14 mouse cellular contexts compared by ENCODE assay signal in genomic region chr2:163974056-163974455, GRCm38 (mm10).
DNase-seq lines count a peak whose midpoint lies in the region.
"Had no signal": no experiment of that assay in that cellular context is flagged by ENCODE, and none has a peak within 500 bp of the region (broad histone marks: within the 10 kb centered on the region; RNA-seq: fewer than 3 reads in every experiment).

No protein-coding gene starts in this region.

- DNase-seq in embryo, embryonic 10.5 days (ENCODE audit: low spot score) = peak; percentile 19
- no peak for DNase-seq in embryo, embryonic 9.5 days (ENCODE audit: extremely low spot score)
- DNase-seq in kidney, postnatal 10 days = peak; percentile 29
- DNase-seq in kidney, adult 11 months = no peak
- peak; percentile 54 for DNase-seq in lung, postnatal 36 days
- no peak for DNase-seq in lung, postnatal 14 days
- peak; percentile 56 for DNase-seq in yolk sac, embryonic 10.5 days (ENCODE audit: low spot score)
- no peak for DNase-seq in retina, embryonic 14.5 days (ENCODE audit: low spot score)
- DNase-seq: adrenal gland, postnatal 14 days; cerebellum, adult 18-20 months; cerebellum, adult 9-11 months; cerebellum, postnatal 36 days; gastrocnemius, postnatal 25 days; heart, postnatal 36 days had no signal

Comparison
In these comparisons a context has a peak if more than half of its experiments do, and no peak if none do; other contexts are left out.
1. DNase-seq: peak in embryo, embryonic 10.5 days (single experiment), kidney, postnatal 10 days (single experiment), lung, postnatal 36 days (single experiment) and yolk sac, embryonic 10.5 days (single experiment); none in embryo, embryonic 9.5 days (single experiment), kidney, adult 11 months (single experiment), lung, postnatal 14 days (single experiment) and retina, embryonic 14.5 days (single experiment).